Mouse (Mus musculus) thymus, postnatal 10 days (tissue): Measurements from ENCODE around the gene Nek8.

Source experiments
- DNase-seq, 2 experiments: peaks; one replicate each; pipeline ENCODE4 v3.0.0; 2021; ENCODE audit warnings: low spot score in 2 of 2

The Nek8 gene

DNA sequence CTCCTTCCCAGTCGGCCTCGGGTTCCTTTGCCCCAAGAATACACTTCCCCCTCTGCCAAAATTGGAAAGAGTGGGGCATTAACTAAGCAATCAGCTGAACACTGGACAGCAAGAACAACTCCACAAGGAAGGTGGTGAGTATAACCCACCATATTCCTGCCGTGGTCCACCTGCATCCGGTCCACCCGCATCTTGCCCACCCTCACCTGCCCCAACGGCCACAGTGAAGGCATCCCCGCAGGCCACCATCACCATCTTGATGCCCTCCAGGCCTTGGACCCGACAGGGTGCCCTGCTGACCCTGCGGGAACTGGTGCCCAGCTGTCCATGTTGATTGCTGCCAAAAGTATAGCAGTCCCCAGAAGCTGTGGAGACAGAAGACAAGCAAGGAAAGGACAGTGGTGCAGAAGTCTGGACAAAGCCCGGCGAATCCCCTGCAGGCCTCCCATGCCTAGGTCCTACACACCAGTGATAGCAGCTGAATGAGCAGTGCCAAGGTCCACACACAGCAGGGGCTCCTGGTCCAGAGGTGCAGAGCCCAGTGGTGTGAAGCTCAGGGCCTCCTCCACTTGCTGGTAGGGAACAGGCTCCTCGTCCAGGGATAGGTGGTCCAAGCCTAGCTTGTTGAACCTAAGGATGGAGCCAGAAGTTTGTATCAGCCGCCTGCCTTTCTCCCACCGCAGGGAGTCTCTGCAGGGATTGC is 9.1 kb downstream of the Nek8 start:
- DNase-seq, result no peak

GRCm38 (mm10) chr11:78166640-78167039 is 9.8 kb downstream of the Nek8 start:
- DNase-seq, result no peak

DNA sequence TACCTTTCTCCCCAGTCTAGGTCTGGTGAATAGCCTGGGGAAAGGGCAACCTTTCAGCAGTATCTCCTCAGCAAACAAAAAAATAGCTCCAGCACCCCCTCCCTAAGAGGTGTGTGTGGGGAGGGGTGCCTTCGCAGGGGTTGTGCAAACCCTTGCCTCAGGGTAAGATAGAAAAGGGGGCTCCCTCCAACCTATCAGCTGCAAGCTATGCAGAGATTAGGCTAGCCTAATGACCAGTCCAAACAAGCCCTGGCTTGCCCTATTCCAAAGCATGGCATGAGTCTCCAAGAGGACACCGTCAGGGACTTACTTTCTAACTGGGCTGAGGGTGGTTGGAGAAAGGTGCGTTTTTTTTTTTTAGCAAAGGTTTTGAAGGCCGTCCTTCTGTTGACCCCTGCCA is 10.3 kb downstream of the Nek8 start:
- DNase-seq, result no peak

DNA sequence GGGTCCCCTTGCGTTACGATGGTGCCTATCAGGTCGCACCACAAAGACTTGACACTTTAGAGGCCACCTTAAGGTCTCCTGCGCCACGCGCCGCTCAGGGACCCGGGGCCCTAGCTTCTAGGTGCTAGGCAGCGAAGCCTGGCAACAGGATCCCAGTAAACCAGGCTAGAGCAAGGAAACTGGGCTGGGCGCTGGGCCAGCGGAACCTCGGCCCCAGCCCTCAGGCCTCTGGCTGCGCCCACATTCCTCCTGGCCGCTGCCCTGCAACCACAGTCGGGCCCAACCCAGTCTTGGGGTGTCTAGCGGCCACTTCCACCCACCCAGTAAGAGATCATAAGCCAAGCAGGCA is 10.7 kb downstream of the Nek8 start:
- DNase-seq, result no peak

DNA sequence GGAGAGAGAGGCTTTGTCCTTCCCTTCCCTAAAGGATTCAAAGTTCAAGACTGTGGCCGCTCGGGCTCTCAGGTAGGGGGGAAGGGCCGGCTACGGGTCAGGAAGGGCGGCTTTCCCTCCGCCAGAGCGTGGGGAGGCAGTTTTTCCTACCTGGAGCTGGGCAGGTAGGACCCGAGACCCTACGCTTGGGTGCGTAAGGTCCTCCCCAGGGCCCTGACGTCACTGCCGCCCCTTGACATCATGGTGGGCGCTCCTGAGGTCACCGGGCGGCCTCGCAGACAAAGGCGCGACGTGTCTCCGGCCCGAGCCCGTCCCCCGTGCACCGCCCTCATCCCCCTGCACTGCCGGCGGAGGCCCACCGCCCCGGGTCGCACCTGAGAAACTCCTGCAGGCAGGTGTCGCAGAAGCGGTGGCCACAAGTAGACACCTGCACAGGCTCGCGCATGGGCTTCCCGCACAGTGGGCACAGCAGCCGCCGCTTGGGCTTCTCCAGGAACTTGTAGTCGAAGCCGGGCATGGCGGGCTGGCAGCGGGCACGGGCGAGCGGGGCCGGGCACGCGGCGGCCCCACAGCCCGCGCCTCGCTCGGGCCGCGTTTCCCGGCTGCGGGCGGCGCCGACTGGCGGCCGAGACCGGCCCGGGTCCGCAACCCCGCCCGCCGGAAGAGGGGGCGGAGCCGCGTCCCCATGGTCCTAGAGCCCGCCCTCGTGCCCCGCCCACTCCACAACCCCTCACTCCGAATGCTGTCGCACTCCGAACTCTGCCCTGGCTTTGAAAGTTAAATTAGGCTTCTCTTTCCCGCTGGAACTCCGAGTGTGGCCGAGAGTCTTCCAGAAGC is 11.3 kb downstream of the Nek8 start, which contains the start of gene Traf4:
TSS of gene Traf4 (minus strand) at position 666 of the 837 bp plus-strand sequence.
- DNase-seq, result peak; percentile 75 to 88

- no peak for DNase-seq
Observed at GRCm38 (mm10) chr11:78164604-78164923, 11.9 kb downstream of the Nek8 start.

GRCm38 (mm10) chr11:78163681-78164603 is 12.5 kb downstream of the Nek8 start:
- peak; percentile 74 to 79 for DNase-seq

DNA sequence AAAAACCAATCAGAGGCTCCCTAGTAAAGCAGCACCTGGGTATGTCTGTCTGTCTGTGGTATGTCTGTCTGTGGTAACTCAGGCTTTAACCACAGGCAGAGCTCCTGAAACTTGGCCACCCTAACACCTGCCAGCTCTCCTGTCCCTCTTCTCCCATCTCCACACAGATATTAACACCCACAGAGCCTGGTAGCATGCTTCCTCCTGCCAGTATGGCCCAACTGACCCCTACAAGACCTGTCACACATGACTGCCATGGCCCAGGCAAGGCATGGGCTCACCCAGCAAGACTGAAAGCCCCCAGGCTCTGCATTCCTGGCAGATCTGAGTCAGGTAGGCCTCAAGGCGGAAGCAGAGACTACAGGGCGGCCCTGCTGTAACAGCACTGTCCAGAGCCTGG is 13.4 kb downstream of the Nek8 start:
- no peak for DNase-seq

DNA sequence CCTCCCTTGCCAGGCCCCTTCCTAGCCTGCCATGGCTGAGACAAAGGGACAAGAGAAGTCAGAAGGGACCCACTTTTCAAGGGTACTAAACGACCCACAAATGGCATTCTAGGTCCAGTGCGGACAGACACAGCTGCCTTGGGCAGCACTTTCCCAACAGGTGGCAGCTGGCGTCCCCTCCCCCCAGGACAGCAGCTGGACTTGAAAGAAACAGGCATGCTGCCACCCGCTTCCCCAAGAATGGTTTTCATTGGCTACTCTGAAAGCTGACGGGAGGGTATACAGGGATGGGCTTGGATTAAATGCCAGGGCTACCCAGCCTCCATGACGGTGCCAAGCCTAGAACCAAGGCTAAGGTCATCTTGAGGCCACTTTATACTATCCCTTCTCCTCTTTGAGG is 14.0 kb downstream of the Nek8 start:
- DNase-seq, result no peak

- no peak for DNase-seq
Observed at GRCm38 (mm10) chr11:78161968-78162367, 14.5 kb downstream of the Nek8 start.

GRCm38 (mm10) chr11:78161169-78161568 is 15.3 kb downstream of the Nek8 start:
- no peak for DNase-seq

GRCm38 (mm10) chr11:78160675-78161074 is 15.8 kb downstream of the Nek8 start:
- DNase-seq, result no peak

DNA sequence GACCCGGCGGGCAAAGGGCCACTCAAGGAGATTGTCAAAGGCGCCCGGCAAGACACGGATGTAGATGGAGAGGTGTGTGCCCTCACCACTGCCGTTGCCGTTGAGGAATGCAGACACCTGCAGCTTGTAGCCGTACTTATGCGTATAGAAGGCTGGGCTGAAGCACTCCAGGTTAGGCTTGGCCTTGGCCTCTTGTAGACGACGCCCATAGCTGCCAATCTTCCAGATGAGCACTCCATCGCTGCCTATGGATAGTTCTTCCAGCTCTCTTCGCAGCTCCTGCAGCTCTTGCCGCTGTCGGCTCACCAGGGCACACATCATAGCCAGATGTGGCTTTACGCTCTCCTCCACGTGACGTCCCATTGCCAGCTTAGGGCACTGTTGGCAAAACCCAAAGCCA is 16.3 kb downstream of the Nek8 start:
- DNase-seq, result no peak

- DNase-seq, result no peak
Observed at GRCm38 (mm10) chr11:78159557-78159956, 16.9 kb downstream of the Nek8 start.

- peak; percentile 73 to 87 for DNase-seq
Observed at GRCm38 (mm10) chr11:78159096-78159495, 17.4 kb downstream of the Nek8 start.

GRCm38 (mm10) chr11:78156156-78156699 is 20.2 kb downstream of the Nek8 start:
- DNase-seq, result no peak

DNA sequence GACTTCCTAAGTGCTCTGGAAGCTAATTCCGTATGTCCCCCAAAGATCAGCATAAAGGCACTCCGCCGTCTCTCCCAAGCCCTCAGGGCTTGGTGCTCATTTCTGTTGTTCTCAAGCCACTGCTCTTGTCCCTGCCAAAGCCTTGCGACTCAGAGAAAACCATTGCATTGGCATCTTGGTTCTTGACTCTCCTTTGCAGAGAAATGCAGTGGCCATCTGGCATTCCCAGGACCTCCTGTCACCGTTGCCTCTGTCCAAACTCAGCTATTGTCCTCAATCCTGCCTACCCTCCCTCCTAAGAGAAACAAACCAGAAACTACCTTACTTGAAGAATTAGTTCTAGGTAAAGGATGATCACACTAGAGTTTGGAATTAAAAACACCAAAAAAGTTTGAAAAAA is 20.8 kb downstream of the Nek8 start:
- DNase-seq, result no peak

GRCm38 (mm10) chr11:78153778-78154177 is 22.7 kb downstream of the Nek8 start:
- DNase-seq, result no peak

DNA sequence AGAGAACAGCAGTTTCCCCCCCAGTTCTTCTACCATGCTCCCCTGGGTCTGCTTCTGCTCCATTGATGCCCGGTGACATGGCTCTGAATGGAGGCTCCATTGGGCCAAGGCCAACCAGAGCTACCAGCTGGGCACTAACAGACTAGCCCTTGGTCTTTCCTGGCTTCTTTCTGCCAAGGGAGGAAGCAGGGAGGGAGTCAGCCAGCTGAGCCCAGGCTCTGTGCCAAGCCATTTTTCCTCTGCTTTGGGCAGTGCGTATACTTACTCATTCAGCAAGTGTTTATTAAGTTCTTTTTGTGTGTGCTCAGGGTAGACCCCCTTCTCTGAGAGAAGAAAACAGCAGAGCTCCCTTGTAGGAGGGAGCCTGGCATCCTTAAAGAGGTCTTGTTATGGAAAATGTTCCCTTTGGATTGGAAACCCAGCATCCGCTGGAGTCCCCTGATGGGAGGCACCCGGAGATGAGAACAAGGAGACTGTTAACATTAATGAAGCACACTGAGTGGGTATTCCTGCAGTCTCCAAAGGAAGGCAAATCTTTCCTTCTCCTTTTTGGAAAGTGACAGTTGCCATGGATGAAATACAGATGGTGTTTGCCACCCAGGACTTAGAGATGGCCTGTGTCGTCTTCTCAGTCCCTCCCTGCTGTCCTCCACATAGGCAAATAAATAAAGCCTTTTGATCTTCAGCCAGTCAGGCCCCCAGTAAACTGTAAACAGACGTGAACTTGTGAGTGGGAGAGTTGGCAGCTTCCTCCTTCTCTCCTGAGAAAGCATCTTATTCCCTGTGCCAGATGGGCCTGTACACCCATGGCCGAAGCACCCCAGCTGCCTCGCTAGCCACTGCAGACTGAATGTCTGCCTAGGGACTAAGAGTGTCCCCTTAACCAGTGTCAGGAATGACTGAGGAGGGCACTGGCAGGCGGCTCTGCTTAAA is 23.9 kb downstream of the Nek8 start:
- no peak for DNase-seq

DNA sequence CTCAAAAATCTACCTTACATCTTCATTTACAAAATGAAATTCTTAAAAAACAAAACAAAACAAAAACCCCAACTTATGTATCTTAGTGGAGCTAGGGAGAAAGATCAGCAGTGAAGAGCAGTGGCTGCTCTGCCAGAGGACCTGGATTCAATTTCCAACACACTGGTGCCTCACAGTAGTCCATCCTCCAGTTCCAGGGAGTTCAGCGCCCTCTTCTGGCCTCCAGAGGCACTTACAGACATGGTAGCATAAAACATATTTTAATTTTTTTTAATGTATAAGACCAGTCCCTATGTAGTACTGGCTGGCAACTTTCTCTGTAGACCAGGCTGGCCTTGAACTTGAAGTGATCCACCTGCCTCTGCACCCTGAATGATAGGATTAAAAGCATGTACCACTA is 25.3 kb downstream of the Nek8 start:
- DNase-seq, result no peak
